Mouse (Mus musculus) cortical plate, adult 2 months (tissue): Measurements from ENCODE around the gene Farsb. TPM values are rescaled to one million over a fixed set of nuclear protein-coding genes. Genes with fewer than 3 reads are reported as not detected.

Experiments
- H3K27ac ChIP-seq: fragments of 200-500 bp; 2 replicates; pipeline ENCODE4 v1.5.1; 2012; ENCODE audit warnings: low read length, control low read depth, inconsistent platforms; ENCODE audit not compliant: insufficient read depth
- H3K4me1 ChIP-seq: fragments of 200-500 bp; 2 replicates; pipeline ENCODE4 v1.6.1; 2011; ENCODE audit warnings: low read length; ENCODE audit not compliant: control insufficient read depth, insufficient read depth
- H3K4me3 ChIP-seq: fragments of 200-500 bp; 2 replicates; pipeline ENCODE4 v1.5.1; 2011; ENCODE audit warnings: mild to moderate bottlenecking, low read length, control low read depth; ENCODE audit not compliant: insufficient read depth
- CTCF ChIP-seq: fragments of 200-500 bp; IDR thresholded peaks from 2 replicates; pipeline ENCODE4 v1.5.1; 2011; ENCODE audit warnings: mild to moderate bottlenecking, control low read depth, low read length; ENCODE audit not compliant: insufficient read depth; ENCODE audit errors: extremely low read depth
- POLR2A ChIP-seq: fragments of 200-500 bp; IDR thresholded peaks from 2 replicates; pipeline ENCODE4 v1.6.1; 2011; ENCODE audit warnings: mild to moderate bottlenecking, low read length, control low read depth; ENCODE audit not compliant: insufficient read depth; ENCODE audit errors: extremely low read depth
- polyA plus RNA-seq: library from polyadenylated mRNA; depleted of rRNA; stranded (reverse); fragments of >200 nt; gene quantifications from 2 replicates; pipeline ENCODE4 v1.2.3, GENCODE M21; 2012

Farsb gene
- polyA plus RNA-seq, 1 experiment: 55.8 TPM

- TF ChIP-seq POLR2A (no peak), CTCF (no peak)
- no peaks in the 10 kb centered on the region for H3K4me1 ChIP-seq
- no peak overlapping the region for H3K4me3 ChIP-seq
- no peak overlapping the region for H3K27ac ChIP-seq
Measured at GRCm38 (mm10) chr1:78443056-78443455, 45.6 kb downstream of the Farsb start.

- Histone ChIP-seq H3K4me1 (no peaks in the 10 kb centered on the region), H3K27ac (no peak overlapping the region), H3K4me3 (no peak overlapping the region)
- TF ChIP-seq POLR2A: no peak
- TF ChIP-seq CTCF: no peak
Measured at GRCm38 (mm10) chr1:78440716-78441115, 48.0 kb downstream of the Farsb start.

- Histone ChIP-seq H3K4me1 (no peaks in the 10 kb centered on the region), H3K27ac (no peak overlapping the region), H3K4me3 (no peak overlapping the region)
- TF ChIP-seq CTCF (no peak), POLR2A (no peak)
Measured at GRCm38 (mm10) chr1:78437150-78437549, 51.5 kb downstream of the Farsb start.

GRCm38 (mm10) chr1:78436445-78436844 lies 52.3 kb downstream of the Farsb start:
- Histone ChIP-seq H3K27ac (no peak overlapping the region), H3K4me1 (no peaks in the 10 kb centered on the region), H3K4me3 (no peak overlapping the region)
- TF ChIP-seq CTCF (no peak), POLR2A (no peak)

GRCm38 (mm10) chr1:78435967-78436366 lies 52.7 kb downstream of the Farsb start:
- Histone ChIP-seq H3K4me3 (no peak overlapping the region), H3K4me1 (no peaks in the 10 kb centered on the region), H3K27ac (no peak overlapping the region)
- TF ChIP-seq CTCF: no peak
- TF ChIP-seq POLR2A: no peak

GRCm38 (mm10) chr1:78433472-78433871 lies 55.2 kb downstream of the Farsb start:
- no peak overlapping the region for H3K4me3 ChIP-seq
- no peak overlapping the region for H3K27ac ChIP-seq
- H3K4me1 ChIP-seq: no peaks in the 10 kb centered on the region
- TF ChIP-seq CTCF (no peak), POLR2A (no peak)

- no peak overlapping the region for H3K27ac ChIP-seq
- H3K4me3 ChIP-seq: no peak overlapping the region
- H3K4me1 ChIP-seq: peaks cover 2% of the 10 kb centered on the region; the same call in 1 of the 2 replicates
- TF ChIP-seq POLR2A (no peak), CTCF (no peak)
Measured at GRCm38 (mm10) chr1:78428851-78429250, 59.8 kb downstream of the Farsb start.

- H3K27ac ChIP-seq: no peak overlapping the region
- TF ChIP-seq CTCF (no peak), POLR2A (no peak)
- H3K4me1 ChIP-seq: peaks cover 2% of the 10 kb centered on the region; the same call in 1 of the 2 replicates
- H3K4me3 ChIP-seq: no peak overlapping the region
Measured at GRCm38 (mm10) chr1:78426841-78427240, 61.9 kb downstream of the Farsb start.

- no peak for TF ChIP-seq CTCF
- TF ChIP-seq POLR2A: no peak
- no peak overlapping the region for H3K27ac ChIP-seq
- peaks cover 2% of the 10 kb centered on the region; the same call in 1 of the 2 replicates for H3K4me1 ChIP-seq
- H3K4me3 ChIP-seq: no peak overlapping the region
Measured at GRCm38 (mm10) chr1:78425793-78426700, 62.6 kb downstream of the Farsb start.

- Histone ChIP-seq H3K27ac (no peak overlapping the region), H3K4me3 (no peak overlapping the region), H3K4me1 (peaks cover 2% of the 10 kb centered on the region; the same call in 1 of the 2 replicates)
- TF ChIP-seq CTCF (no peak), POLR2A (no peak)
Measured at GRCm38 (mm10) chr1:78425309-78425708, 63.4 kb downstream of the Farsb start.
